Mouse (Mus musculus): ENCODE data around the gene Gm5935. TPM values are rescaled to one million over a fixed set of nuclear protein-coding genes. Genes with fewer than 3 reads are reported as not detected.
"Not testable (repeated sequence)": the region's sequence is repeated elsewhere in the genome, so short reads cannot be mapped to it uniquely, and the experiment has no call there.

Gm5935 gene
- not detected for total RNA-seq (2021)
- long read RNA-seq, experiment 1, result 0 reads
- long read RNA-seq, experiment 2, result 0 reads

GRCm38 (mm10) chrX:24775064-24775463 lies at the start of gene Gm5935:
TSS of gene Gm5935 (minus strand) at chrX:24775164.
- DNase-seq (ENCODE audit: low spot score in 2 of 2); intact Hi-C loops (cut with DNase I): not testable (repeated sequence)

Other genes with a start within 250 kb of the Gm5935 start
- not detected for gene Gm4297, start 200.3 kb downstream of the Gm5935 start, total RNA-seq (2021)